Mouse (Mus musculus) liver, adult 2 months (tissue): Measurements from ENCODE around the gene Batf2. TPM values are rescaled to one million over a fixed set of nuclear protein-coding genes. Genes with fewer than 3 reads are reported as not detected.

Experiments used
- DNase-seq: peaks from one replicate; pipeline ENCODE4 v3.0.0-alpha.2; 2011; ENCODE audit warnings: low read depth, low spot score; ENCODE audit errors: extremely low read depth
- H3K27ac ChIP-seq: fragments of 200-500 bp; replicated peaks from 2 replicates; pipeline ENCODE4 v1.5.1; 2012; ENCODE audit warnings: low read depth, mild to moderate bottlenecking, control low read depth, inconsistent platforms, low read length; ENCODE audit not compliant: insufficient read depth
- H3K27me3 ChIP-seq: fragments of 200-500 bp; 2 replicates; pipeline ENCODE4 v1.6.1; 2012; ENCODE audit warnings: mild to moderate bottlenecking, moderate library complexity, low read length, inconsistent platforms; ENCODE audit not compliant: control insufficient read depth, insufficient read depth
- H3K36me3 ChIP-seq: fragments of 200-500 bp; 2 replicates; pipeline ENCODE4 v1.6.1; 2012; ENCODE audit warnings: low read length, inconsistent platforms; ENCODE audit not compliant: control insufficient read depth, insufficient read depth
- H3K4me1 ChIP-seq: fragments of 200-500 bp; 2 replicates; pipeline ENCODE4 v1.6.1; 2011; ENCODE audit warnings: low read length; ENCODE audit not compliant: control insufficient read depth, insufficient read depth
- H3K4me3 ChIP-seq: fragments of 200-500 bp; 2 replicates; pipeline ENCODE4 v1.5.1; 2011; ENCODE audit warnings: low read depth, mild to moderate bottlenecking, control low read depth, low read length, moderate library complexity; ENCODE audit not compliant: insufficient read depth
- H3K79me2 ChIP-seq: fragments of 200-500 bp; 2 replicates; pipeline ENCODE4 v1.6.1; 2012; ENCODE audit warnings: inconsistent platforms, mild to moderate bottlenecking, low read length, moderate library complexity; ENCODE audit not compliant: control insufficient read depth, insufficient read depth
- H3K9ac ChIP-seq: fragments of 200-500 bp; 2 replicates; pipeline ENCODE4 v1.6.1; 2012; ENCODE audit warnings: low read depth, mild to moderate bottlenecking, control low read depth, inconsistent platforms, low read length
- CTCF ChIP-seq: fragments of 200-500 bp; IDR thresholded peaks from 2 replicates; pipeline ENCODE4 v1.5.1; 2011; ENCODE audit warnings: low read depth, low read length, control low read depth
- POLR2A ChIP-seq: fragments of 200-500 bp; IDR thresholded peaks from 2 replicates; pipeline ENCODE4 v1.6.1; 2011; ENCODE audit warnings: low read length, control low read depth; ENCODE audit not compliant: insufficient read depth; ENCODE audit errors: extremely low read depth
- WGBS: fragments of 180-500 bp; shearing (Covaris S2); methylation state at CpG from one replicate; pipeline ENCODE4 v1.1.7; 2018; 5-methylcytosine and 5-hydroxymethylcytosine counted together
- polyA plus RNA-seq: library from polyadenylated mRNA; depleted of rRNA; stranded (reverse); fragments of >200 nt; gene quantifications from 2 replicates; pipeline ENCODE4 v1.2.3, GENCODE M21; 2012
- total RNA-seq: library from RNA; depleted of rRNA; stranded (reverse); fragments of >200 nt; gene quantifications from 2 replicates; pipeline ENCODE4 v1.2.3, GENCODE M21; 2014

Gene Batf2
- total and polyA plus RNA-seq, 2 experiments: 0.74 to 2.4 TPM

GRCm38 (mm10) chr19:6178775-6179174 is 38.0 kb downstream of the Batf2 start:
- TF ChIP-seq POLR2A (no peak), CTCF (no peak)
- H3K27ac ChIP-seq: no peak overlapping the region
- no peak overlapping the region for H3K4me3 ChIP-seq
- H3K36me3 ChIP-seq: no peaks in the 10 kb centered on the region
- DNase-seq: no peak
- no peak overlapping the region for H3K9ac ChIP-seq
- no peaks in the 10 kb centered on the region for H3K4me1 ChIP-seq
- no peaks in the 10 kb centered on the region for H3K79me2 ChIP-seq
- WGBS: 91% methylated on average over 6 of the region's 6 CpGs
- H3K27me3 ChIP-seq: no peaks in the 10 kb centered on the region

- H3K27me3 ChIP-seq: no peaks in the 10 kb centered on the region
- WGBS: 21% methylated on average over 5 of the region's 5 CpGs
- H3K9ac ChIP-seq: no peak overlapping the region
- no peak overlapping the region for H3K27ac ChIP-seq
- no peaks in the 10 kb centered on the region for H3K36me3 ChIP-seq
- TF ChIP-seq POLR2A (no peak), CTCF (no peak)
- DNase-seq: no peak
- H3K4me1 ChIP-seq: no peaks in the 10 kb centered on the region
- H3K4me3 ChIP-seq: no peak overlapping the region
- H3K79me2 ChIP-seq: no peaks in the 10 kb centered on the region
Observed at GRCm38 (mm10) chr19:6181629-6182028, 40.8 kb downstream of the Batf2 start.

- Histone ChIP-seq H3K27ac (no peak overlapping the region), H3K79me2 (no peaks in the 10 kb centered on the region), H3K4me3 (no peak overlapping the region), H3K4me1 (no peaks in the 10 kb centered on the region), H3K27me3 (no peaks in the 10 kb centered on the region), H3K36me3 (no peaks in the 10 kb centered on the region), H3K9ac (no peak overlapping the region)
- no peak for DNase-seq
- TF ChIP-seq POLR2A: no peak
- TF ChIP-seq CTCF: no peak
- WGBS: 32% methylated on average over 3 of the region's 3 CpGs
Observed at GRCm38 (mm10) chr19:6182534-6182933, 41.8 kb downstream of the Batf2 start.

- TF ChIP-seq CTCF (no peak), POLR2A (no peak)
- no peak for DNase-seq
- Histone ChIP-seq H3K36me3 (no peaks in the 10 kb centered on the region), H3K27me3 (no peaks in the 10 kb centered on the region), H3K27ac (no peak within 1 kb of the TSS), H3K4me1 (no peaks in the 10 kb centered on the region), H3K79me2 (no peaks in the 10 kb centered on the region), H3K9ac (no peak within 1 kb of the TSS), H3K4me3 (no peak within 1 kb of the TSS)
- WGBS: 80% methylated on average over 23 of the region's 23 CpGs
Observed at GRCm38 (mm10) chr19:6184131-6184530, 43.3 kb downstream of the Batf2 start, which contains the start of gene Majin. Majin (plus strand) TSS chr19:6184388.

GRCm38 (mm10) chr19:6204265-6204664 is 63.5 kb downstream of the Batf2 start:
- no peak for DNase-seq
- Histone ChIP-seq H3K4me3 (no peak overlapping the region), H3K79me2 (no peaks in the 10 kb centered on the region), H3K27me3 (no peaks in the 10 kb centered on the region), H3K36me3 (no peaks in the 10 kb centered on the region), H3K9ac (no peak overlapping the region), H3K27ac (no peak overlapping the region), H3K4me1 (no peaks in the 10 kb centered on the region)
- no peak for TF ChIP-seq POLR2A
- no peak for TF ChIP-seq CTCF
- 79% methylated on average over 2 of the region's 2 CpGs for WGBS

- TF ChIP-seq POLR2A (no peak), CTCF (no peak)
- 78% methylated on average over 5 of the region's 5 CpGs for WGBS
- H3K79me2 ChIP-seq: no peaks in the 10 kb centered on the region
- H3K27me3 ChIP-seq: no peaks in the 10 kb centered on the region
- no peaks in the 10 kb centered on the region for H3K4me1 ChIP-seq
- H3K36me3 ChIP-seq: no peaks in the 10 kb centered on the region
- H3K9ac ChIP-seq: no peak overlapping the region
- H3K4me3 ChIP-seq: no peak overlapping the region
- H3K27ac ChIP-seq: no peak overlapping the region
- DNase-seq: no peak
Observed at GRCm38 (mm10) chr19:6206716-6207115, 65.9 kb downstream of the Batf2 start.
